Mouse (Mus musculus) CD4-positive, CD25-positive, alpha-beta regulatory T cell, adult 2 months (primary cell): Measurements from ENCODE around the gene Sgms2.
"Not testable (repeated sequence)": the region's sequence is repeated elsewhere in the genome, so short reads cannot be mapped to it uniquely, and the experiment has no call there.

Experiments
- DNase-seq: peaks from one replicate; pipeline ENCODE4 v3.0.0-alpha.2; 2012; ENCODE audit warnings: low read depth, low spot score

The Sgms2 gene

DNA sequence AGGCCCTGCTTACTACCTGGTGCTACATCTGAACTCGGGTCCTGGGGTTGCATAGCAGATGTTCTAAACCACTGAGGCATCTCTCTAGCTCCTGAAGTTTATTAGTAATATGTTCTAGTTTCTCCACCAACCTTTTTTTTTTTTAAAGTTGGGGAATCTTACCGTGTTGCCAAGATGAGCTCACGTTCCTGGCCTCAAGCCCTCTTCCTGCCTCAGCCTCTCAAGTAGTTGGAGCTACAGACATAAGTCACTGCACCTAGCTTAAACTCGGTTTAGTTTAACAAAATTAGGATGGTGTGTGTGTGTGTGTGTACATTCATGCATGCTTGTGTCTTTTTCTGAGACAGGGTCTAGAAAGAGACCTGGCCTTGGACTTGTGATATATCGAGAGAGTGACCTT lies 132.2 kb downstream of the Sgms2 start:
- no peak for DNase-seq

DNA sequence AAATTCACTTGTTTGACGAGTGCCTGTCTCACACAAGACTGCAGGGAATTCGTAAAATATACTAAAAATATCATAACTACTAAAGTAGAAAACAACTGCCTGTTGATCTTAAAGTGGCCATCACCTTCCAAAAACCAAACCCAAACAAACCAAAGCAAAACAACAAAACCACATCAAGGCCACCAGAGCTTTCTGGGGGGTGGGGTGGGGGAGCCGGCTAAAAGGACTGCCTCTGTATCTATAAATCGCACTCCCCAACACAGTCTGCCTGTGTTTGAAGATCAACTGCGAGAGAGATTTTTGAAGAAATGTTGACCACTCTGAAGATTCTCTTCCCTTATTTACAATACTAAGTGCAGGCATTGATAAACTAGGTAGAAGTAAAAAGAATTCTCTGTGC lies 133.0 kb downstream of the Sgms2 start:
- no peak for DNase-seq

DNA sequence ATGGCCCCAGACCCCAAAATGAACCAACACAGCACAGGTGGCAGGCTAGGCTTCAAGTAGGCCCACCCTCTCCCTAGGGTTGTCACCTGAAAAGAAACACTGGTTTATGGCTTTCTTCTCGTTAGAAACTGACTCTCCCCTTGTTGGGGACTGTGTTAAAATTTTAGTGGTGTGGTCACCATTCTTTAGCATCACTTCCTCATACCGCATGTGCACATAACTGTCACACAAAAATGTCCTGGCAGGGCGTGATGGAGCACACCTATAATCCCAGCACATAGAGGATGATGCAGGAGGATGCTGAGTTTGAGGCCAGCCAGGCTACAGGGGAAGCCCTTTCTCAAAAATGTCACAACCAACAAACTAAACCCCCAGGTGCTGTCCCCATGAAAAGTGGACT lies 133.6 kb downstream of the Sgms2 start:
- no peak for DNase-seq

DNA sequence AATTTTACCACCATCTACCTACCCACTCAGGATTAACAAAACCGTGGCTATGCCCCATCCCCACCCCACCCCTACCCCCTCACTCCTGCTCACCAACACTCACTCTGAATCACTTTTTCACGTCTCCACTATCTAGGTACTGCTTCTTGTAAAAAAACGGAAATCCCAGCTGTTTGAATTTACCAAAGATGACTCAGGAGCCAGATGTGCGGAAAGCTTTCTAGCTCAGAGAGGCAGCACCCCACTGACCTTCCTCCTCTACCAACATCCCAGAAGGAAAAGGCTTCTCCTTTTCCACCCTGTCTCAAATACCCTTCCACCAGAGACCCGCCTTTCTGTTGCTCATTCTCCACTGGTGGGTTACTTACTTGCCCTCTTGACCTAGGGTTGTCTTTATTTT lies 135.2 kb downstream of the Sgms2 start:
- DNase-seq: no peak

DNA sequence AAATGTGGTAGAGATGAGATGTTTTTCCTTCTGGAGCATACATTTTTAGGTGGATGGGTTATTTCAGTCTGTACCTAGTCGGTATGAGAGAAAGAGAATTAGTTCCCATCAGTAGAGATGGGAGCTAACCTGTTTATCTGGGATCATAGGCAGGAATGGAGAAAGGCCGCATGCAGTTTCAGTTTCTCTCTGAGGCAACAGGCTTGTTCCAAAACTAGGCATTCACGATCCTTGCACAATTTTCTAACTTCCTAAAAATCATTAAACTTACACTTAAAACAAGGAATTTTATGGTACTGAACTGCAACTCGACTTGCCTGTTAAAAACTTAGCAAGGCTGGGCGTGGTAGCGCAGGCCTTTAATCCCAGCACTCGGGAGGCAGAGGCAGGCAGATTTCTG lies 140.7 kb downstream of the Sgms2 start:
- DNase-seq: no peak

DNA sequence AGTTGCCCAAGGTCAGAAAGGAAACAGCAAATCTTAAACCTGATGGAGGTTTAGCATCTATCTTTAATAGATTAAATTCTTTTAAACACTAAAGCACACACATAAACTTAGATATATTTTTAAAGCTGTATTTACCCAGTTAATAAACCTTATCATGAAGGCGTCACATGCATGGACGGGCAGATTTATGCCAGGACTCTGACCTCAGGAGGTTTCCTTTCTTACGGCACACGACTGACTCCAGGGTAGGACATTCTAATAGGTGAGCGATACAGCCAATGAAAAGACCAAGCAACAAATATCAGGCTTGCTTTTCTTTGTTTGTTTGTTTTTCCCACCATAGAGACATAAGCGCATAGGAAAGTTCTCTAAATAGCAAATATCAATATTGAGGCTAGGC lies 142.2 kb downstream of the Sgms2 start:
- no peak for DNase-seq

DNA sequence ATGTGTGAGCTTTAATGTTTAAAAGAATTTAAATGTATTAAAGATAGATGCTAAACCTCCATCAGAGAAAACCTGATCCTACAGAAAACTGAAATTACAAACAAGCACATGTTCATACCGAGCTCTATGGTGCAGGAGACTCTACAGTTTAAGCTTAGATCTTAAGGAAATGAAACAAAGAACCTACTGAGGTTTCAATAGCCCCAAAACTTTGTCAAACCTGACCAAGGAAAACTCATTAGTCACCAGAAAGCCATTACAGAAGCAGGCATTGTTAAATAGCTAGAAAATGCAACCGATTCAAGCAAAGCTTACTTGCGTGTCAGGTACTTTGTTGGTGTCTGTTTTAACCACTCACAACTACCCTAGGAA lies 142.6 kb downstream of the Sgms2 start:
- no peak for DNase-seq

DNA sequence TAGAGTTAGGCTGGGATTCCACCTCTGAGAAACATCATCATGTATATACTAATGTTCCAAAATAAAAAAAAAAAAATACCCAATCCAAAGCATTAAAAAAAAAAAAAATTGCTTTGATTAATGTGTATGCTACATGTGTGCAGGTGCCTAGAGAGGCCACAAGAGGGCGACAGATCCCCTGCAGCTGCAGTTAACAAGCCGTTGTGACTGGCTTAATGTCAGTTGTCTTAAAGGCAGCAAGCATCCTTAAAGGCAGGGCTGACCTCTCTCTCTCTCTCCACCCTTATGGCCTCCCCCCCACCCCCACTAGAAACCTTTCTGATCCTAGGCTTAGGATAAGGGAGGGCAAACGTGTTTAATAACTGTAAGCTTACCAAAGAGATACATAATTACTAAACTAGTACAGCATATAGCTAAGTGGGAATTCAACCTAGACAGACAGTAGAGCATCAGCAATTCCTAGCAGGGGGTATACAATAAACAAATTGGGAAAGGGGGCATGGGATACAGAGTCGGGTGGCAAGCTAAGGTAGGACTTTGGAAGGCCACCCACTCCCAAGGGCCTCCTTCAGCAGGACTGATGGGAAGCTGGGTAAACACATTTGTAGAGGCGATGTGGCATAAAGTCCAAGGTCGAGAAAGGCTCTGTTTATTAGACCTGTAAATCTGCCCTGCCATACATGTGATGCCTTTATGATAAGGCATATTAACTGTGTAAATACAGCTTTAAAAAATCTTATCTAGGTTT lies 143.2 kb downstream of the Sgms2 start:
- peak; percentile 41 for DNase-seq

DNA sequence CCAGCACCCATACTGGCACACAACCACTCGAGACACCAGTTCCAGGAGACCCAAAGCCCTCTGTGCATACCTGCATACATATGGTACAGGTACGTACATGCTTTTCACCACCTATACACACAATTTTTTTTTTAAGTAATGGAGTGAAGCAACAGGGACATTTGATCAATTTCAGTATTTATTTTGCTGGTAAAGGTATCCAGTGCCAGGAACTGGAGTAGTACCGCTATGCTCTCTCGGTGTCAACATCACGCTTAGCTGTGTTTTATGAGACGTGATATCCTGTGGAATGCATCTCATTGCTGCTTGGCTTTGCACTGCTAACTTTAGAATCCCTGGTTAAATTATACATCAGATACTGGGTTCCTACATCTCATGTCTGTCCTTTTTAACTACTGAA lies 145.3 kb downstream of the Sgms2 start:
- DNase-seq: no peak

DNA sequence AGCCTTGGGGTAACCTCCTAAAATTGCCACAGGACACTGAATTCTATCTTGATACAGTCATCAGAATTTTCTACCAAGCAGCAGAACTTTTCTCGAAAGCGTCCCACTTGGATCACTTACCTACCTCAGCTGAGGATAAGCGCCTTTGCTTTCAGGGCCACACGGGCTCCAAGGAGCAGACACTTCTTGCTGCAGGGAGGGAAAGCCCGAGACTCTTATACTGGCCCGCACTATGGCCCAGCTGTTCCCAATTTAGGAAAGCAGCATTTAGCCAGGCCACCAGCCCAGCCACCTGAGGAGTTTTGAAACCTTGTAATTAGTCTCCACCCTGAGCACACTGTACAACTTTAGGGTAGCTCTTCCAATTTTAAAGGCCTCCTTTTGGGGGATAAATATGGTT lies 147.9 kb downstream of the Sgms2 start:
- no peak for DNase-seq

DNA sequence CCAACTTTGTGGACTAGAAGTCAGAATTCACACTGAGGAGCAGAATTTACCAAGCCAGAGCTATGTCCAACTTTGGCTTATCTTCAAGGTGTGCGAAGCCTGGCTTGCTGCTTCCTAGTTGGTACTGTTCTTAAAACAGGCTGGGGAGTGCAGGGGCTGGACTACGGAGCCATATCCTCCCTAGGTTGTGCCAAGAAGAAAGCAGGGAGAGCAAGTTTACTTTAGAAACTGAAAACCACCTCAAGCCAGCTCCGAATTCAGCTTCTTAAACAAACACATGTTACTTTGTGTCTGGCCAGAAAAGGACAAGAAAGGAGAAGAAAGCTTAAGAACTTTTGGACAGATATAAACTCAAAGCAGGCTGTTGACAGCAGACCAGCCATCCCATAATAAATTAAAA lies 150.3 kb downstream of the Sgms2 start:
- no peak for DNase-seq

DNA sequence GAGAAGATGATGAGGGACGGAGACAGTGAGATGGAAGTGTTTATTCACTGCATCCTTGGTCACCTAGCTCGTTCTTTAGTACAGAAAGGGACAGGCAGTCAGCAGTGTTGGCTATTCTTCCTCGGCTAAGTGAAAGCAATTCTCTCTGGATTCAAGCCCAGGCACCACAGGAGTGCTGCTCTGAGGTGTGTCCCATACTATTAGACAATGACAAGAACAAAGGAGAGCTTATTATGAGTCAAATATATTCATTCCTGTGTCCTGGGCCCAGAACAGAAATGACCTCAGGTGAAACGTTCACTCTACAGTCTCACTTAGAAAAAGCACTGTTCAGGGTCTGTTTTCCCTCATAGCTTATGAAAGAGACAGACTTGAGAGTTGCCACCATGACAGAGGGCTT lies 151.9 kb downstream of the Sgms2 start:
- no peak for DNase-seq

DNA sequence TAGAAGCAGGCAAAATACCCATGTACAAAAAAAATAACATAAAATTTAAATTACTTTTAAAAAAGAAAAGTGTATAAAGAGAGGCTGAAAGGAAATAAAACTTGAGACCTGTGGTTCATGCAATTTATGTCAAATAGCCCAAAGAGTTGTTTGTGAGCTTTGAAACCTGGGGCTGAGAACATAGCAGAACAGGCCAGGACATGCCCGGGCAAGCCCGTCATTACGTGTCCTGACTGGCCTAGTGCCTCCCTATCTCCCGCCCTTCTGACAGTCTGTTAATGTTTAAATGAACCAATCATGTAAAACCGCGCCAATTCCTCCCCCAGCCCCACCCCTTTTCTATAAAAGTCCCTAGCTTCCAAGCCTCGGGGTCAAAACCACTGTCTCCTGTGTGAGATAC lies 153.5 kb downstream of the Sgms2 start:
- not testable (repeated sequence) for DNase-seq

DNA sequence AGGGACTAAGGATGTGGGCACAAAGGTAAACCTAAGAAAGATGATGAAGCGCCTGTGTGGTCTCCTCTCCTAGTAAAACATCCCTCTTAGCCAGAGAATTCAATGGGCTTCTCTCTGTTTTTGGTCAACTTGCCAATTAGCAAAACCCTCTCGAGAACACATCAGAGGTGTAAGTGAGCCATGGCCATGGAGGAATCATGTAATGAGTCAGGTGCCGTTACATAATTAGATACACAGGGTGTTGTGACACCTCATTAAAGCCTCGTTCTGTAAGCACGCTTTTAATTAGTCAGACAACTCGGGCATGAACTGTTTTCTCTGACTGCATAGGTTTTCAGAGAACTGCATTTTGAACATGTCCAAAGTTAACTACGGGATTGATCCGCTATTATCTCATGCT lies 154.6 kb downstream of the Sgms2 start:
- no peak for DNase-seq

DNA sequence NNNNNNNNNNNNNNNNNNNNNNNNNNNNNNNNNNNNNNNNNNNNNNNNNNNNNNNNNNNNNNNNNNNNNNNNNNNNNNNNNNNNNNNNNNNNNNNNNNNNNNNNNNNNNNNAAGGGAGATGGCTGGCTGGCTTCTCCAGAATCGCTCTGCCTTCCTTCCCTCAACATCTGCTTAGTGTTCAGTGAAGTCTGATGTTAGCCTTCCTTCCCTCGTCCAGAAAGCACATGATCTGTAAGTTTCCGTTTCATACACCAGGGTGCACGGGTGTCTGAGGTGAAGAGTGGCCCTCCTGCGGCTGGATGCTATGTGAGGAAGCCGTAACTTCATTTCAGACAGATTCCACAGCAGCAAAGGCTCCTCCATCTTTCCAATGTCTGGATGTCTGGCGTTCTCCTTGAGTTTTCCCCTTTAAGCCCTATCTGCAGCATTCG lies 156.1 kb downstream of the Sgms2 start:
- peak; percentile 43 for DNase-seq

DNA sequence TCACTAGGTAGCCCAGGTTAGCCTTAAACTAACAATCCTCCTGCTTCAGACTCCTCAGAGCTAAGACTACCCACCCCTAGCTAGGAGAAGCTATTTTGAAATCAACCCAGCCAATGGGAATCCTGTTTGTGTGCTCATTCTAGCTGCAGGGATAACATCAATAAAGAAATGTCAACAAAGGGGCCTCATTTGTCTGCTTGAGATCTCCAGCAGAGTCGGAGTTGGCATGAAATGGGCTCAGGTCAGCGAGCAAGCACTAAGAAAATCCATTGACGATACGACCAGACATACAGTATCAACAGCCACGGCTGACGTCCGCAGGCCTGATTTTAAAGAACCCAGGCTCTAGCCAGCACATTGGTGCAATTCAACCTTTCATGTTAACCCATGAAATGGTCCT lies 164.0 kb downstream of the Sgms2 start:
- DNase-seq: no peak

DNA sequence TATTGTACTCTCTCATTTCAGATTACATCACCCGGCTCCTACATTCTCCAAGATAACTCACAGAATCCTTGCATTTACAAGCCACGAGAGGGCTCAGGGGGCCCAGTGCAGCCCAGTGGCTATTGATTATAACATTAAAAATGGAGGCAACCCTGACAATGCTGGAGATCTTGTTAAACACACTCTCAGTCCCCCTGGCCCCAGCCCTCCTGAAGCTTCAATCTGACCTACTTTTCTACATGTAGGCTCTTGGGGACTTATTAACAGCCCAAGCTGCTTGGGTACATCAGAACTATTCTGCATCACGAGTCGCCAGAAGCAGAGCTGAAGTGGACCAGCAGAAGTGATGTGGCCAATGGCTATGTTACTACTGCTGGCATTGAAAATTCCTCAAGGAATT lies 164.6 kb downstream of the Sgms2 start:
- DNase-seq: no peak

DNA sequence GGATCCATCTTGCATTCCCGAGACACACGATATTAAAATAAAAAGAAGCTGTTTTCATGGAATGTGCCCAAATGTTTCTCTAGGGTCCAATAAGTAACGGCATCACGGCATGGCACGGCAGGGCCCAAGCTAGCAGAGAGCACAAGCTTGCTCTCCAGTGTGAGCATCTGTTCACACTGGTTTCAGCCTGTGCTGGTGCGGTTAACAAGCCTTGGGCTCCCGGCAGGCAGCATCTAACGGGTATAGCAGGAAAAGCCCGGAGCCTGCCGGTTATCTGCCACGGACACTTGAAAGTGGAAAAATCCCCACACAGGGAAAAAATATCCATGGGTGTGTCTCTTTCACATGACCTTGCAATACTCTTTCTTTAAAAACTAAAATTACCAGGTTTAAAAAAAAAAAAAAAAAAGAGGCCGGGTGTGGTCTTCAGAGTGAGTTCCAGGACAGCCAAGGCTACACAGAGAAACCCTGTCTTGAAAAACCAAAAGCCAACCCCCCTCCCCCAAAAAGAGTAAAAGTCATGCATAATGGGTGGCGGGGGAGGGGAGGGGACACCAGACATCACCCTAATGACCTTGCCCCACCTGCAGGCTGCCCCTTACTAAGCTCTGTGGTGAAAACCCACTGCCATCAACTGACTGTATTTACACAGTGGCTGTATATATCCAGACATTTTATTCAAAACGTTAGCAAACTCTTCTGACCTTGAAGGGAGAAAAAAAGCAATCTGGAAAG lies 169.0 kb downstream of the Sgms2 start:
- DNase-seq: no peak

DNA sequence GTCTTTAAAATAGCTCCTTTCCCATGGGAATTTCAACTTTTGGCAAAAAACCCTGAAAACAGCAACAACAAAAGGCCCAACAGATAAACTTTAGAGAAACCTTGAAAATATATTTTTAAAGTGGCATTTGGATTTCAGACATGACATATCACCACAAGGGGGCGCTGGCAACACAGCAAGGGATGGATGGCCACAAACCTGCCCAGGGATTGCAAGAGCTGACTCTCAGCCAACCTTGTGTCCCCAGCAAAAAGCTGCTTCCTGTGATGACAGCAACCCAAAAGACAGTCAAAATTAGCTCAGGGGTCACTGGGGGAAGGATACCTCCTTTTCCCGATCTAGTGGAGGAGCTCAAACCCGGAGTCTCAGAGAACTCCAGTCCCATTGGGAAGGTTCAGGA lies 171.0 kb downstream of the Sgms2 start:
- DNase-seq: peak; percentile 88

DNA sequence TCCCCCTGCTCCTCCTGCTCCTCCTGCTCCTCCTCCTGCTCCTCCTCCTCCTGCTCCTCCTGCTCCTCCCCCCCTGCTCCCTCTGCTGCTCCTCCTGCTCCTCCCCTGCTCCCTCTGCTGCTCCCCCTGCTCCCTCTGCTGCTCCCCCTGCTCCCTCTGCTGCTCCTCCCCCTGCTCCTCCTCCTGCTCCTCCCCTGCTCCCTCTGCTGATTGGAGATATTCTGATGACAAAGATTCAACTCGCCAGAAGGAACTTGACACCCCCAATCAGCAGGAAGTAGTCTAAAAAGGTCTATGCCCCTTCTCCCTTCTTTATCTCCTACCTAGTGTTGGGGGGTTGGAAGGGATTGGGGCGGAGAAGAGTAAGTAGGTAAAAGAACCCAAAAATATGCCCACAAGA lies 173.0 kb downstream of the Sgms2 start:
- no peak for DNase-seq

DNA sequence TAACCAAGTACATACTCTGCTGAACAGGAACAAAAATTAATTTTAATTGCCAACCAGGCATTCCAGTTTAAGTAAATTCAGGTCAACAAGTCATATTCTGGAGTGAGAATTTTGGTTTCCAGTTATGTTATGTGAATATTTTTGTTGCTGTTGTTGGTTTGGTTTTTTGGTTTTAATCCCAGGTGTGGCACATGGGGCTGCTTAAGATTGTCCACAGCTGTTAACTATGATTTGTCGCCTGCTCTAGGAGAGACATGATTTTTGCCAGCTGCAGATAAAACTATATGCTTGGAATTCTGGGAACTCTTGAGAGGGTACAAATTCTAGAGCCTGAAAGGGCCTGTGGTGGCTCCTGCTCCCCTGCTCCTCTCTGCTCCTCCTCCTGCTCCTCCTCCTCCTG lies 174.1 kb downstream of the Sgms2 start:
- no peak for DNase-seq

DNA sequence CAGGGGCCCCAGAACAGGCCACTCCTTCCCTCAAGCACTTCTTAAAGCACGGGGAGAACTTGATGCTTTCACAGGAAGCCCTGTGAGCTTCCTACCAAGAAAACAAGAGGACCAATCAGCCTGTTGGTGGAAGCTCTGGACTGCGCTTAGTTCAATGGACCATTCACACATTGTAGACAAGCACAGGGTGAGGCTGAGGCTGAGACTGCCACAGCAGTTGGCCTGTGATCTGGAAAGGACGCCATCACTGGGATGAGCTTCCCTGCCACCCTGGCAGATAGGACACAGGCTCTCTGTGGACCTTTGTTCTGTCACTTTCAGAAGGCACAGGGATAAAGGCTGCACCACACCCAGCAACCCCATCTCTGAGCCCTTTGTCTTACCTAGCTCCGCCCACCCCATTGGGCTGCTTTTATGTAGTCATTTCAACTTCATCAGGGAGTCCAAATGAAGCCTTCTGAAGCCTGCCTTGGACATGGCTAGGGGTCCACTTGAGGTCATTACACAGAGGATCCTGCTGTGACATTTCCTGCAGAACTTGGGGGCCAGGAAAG lies 175.2 kb downstream of the Sgms2 start:
- no peak for DNase-seq

DNA sequence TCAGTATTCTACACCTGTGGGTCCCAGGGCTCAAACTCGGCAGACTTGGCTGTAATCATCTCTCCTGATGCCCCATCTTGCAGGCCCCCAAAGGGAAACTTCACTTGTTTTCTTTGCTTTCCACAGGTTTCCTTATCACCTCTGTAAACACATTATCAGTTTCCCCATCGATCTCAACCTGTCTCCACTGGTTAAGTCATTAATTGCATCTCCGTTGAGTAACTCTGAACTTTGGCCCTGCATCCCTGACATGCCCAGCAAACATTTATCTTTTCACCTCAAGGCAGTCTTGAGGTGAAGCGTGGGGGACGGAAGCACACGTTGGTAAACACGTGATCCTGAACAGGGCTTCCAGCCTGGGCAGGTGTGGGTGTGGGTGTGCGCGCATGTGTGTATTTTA lies 178.9 kb downstream of the Sgms2 start:
- DNase-seq: no peak
